Mouse (Mus musculus) small intestine, adult 2 months (tissue): ENCODE data around the gene Chmp4b. TPM values are rescaled to one million over a fixed set of nuclear protein-coding genes. Genes with fewer than 3 reads are reported as not detected.

ENCODE experiments used
- H3K27ac ChIP-seq: fragments of 200-500 bp; 2 replicates; pipeline ENCODE4 v1.5.1; 2012; ENCODE audit warnings: low read depth, low read length, control low read depth, inconsistent platforms; ENCODE audit not compliant: insufficient read depth
- H3K27me3 ChIP-seq: fragments of 200-500 bp; 2 replicates; pipeline ENCODE4 v1.6.1; 2012; ENCODE audit warnings: mild to moderate bottlenecking, moderate library complexity, low read length, inconsistent platforms; ENCODE audit not compliant: control insufficient read depth, insufficient read depth
- H3K36me3 ChIP-seq: fragments of 200-500 bp; 2 replicates; pipeline ENCODE4 v1.6.1; 2012; ENCODE audit warnings: mild to moderate bottlenecking, low read length, control low read depth, inconsistent platforms; ENCODE audit not compliant: control insufficient read depth, insufficient read depth
- H3K4me1 ChIP-seq: fragments of 200-500 bp; 2 replicates; pipeline ENCODE4 v1.6.1; 2012; ENCODE audit warnings: low read length, inconsistent platforms, mixed read lengths; ENCODE audit not compliant: control insufficient read depth, insufficient read depth, insufficient read length
- H3K4me3 ChIP-seq: fragments of 200-500 bp; 2 replicates; pipeline ENCODE4 v1.5.1; 2012; ENCODE audit warnings: low read depth, mild to moderate bottlenecking, control low read depth, inconsistent platforms, low read length, moderate library complexity
- CTCF ChIP-seq: fragments of 200-500 bp; IDR thresholded peaks from 2 replicates; pipeline ENCODE4 v1.5.1; 2012; ENCODE audit warnings: low read depth, mild to moderate bottlenecking, control low read depth, inconsistent platforms, low read length, moderate library complexity, mixed read lengths; ENCODE audit not compliant: insufficient replicate concordance, insufficient read length; ENCODE audit errors: extremely low read depth
- POLR2A ChIP-seq: fragments of 200-500 bp; IDR thresholded peaks from 2 replicates; pipeline ENCODE4 v1.6.1; 2012; ENCODE audit warnings: low read depth, mild to moderate bottlenecking, control low read depth, inconsistent platforms, low read length, moderate library complexity
- WGBS: fragments of 180-500 bp; shearing (Covaris S2); methylation state at CpG from one replicate; pipeline ENCODE4 v1.1.7; 2018; 5-methylcytosine and 5-hydroxymethylcytosine counted together
- polyA plus RNA-seq: library from polyadenylated mRNA; depleted of rRNA; stranded (reverse); fragments of >200 nt; gene quantifications from 2 replicates; pipeline ENCODE4 v1.2.3, GENCODE M21; 2012; rRNA removed

Chmp4b gene
- polyA plus RNA-seq, 1 experiment, result 131 TPM

DNA sequence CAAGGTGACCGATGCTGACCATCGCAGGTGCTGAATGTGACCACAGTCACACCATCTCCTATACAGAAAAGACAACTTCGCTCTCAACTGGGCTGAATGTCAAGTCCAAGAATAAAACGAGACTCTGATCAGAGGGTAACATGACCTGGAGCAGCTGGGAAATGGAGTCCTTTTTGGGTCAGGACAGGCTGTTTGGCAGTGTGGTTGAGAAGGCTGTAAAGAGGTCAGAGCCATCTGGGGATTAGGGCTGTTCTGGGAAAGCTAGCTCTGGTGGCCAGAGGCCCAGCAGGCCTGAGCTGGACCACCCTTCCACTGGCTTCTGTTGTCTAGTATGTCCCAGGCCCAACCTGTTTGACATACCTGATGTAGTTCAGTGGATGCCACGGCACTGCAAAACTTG lies 87.1 kb downstream of the Chmp4b start:
- 89% methylated on average over 5 of the region's 5 CpGs for WGBS
- Histone ChIP-seq H3K36me3 (no peaks in the 10 kb centered on the region), H3K4me1 (no peaks in the 10 kb centered on the region), H3K27me3 (no peaks in the 10 kb centered on the region; the same call in 1 of the 2 replicates), H3K4me3 (no peak overlapping the region), H3K27ac (no peak overlapping the region)
- no peak for TF ChIP-seq CTCF

DNA sequence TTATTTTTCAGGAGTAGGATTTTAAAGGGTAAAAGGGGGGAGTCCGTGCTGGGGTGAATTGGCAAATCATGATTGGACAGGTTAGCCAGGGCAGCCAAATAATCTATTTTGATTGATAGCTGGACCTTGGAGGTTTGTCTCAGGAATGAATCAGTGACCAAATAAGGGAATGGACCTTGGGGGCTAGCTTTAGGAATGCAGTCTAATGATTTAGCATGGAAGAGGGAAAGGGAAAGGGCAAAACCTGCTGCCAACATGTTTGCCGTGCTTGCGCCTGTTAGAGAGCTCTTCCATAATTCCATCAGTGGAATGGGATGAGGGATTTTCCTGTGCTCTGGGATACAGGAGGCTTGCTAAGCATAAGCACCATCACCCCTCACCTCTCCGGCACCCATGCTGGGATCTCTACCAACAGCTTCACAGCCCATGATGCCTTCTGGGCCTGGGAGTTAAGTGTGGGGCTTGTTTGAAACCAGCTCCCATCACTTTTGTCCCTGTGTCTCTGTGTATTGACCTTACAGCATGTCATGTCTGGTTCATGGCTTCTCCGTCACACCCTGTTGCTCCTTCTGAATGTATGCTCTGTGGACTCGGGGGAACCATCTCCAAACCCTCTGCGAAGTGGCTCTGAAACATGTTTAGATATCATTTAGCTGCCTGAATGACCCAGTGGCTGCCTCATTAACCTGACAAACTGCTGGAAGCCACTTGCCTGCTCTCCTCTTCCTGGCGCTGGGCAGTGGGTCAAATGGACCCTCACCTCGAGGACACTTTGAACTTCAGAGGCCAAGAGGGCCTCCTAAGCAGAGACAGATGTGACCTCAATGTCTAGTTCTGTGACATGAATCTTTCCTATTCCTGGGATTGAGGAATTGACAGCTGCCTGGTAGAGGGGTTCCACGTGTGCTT lies 91.7 kb downstream of the Chmp4b start:
- TF ChIP-seq CTCF (no peak), POLR2A (no peak)
- no peak overlapping the region for H3K27ac ChIP-seq
- no peak overlapping the region for H3K4me3 ChIP-seq
- H3K36me3 ChIP-seq, result no peaks in the 10 kb centered on the region
- WGBS, result 75% methylated on average over 10 of the region's 10 CpGs
- H3K27me3 ChIP-seq, result no peaks in the 10 kb centered on the region
- no peaks in the 10 kb centered on the region for H3K4me1 ChIP-seq

DNA sequence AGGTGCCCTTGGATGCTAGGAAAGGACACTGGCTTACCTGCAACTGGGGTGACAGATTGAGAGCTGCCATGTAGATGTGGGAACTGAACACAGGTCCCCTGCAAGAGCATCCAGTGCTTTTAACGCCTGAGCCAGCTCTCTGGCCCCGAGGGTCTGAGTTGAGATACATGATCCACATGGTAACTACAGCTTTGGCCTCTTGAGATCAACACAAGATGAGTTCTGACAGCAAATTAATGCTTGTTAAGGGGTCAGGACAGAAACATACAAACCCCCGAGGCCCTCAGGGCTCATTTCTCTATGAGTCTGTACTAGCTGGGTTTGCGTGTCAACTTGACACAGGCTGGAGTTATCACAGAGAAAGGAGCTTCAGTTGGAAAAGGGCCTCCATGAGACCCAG lies 92.4 kb downstream of the Chmp4b start:
- no peaks in the 10 kb centered on the region for H3K27me3 ChIP-seq
- 79% methylated on average over 4 of the region's 4 CpGs for WGBS

More for the DNA sequence above, 92.4 kb downstream of the Chmp4b start:
- Histone ChIP-seq H3K36me3 (no peaks in the 10 kb centered on the region), H3K4me1 (no peaks in the 10 kb centered on the region), H3K27ac (no peak overlapping the region), H3K4me3 (no peak overlapping the region)
- TF ChIP-seq CTCF (no peak), POLR2A (no peak)

Other genes with a start within 250 kb of the Chmp4b start
- gene Snta1, start 243.6 kb upstream of the Chmp4b start, polyA plus RNA-seq, result 12.0 and 27.5 TPM in 2 replicates
- 3.6 and 9.8 TPM in 2 replicates for gene Cbfa2t2, start 215.2 kb upstream of the Chmp4b start, polyA plus RNA-seq
- 0.32 and 0.47 TPM in 2 replicates for gene 1700003F12Rik, start 104.6 kb upstream of the Chmp4b start, polyA plus RNA-seq
- gene Actl10, start 99.9 kb upstream of the Chmp4b start, polyA plus RNA-seq, result not detected in 2 replicates
- gene Necab3, start 92.8 kb upstream of the Chmp4b start, polyA plus RNA-seq, result 0.24 TPM in 1 of 2 replicates, not detected in the other
- 7.1 and 14.5 TPM in 2 replicates for gene E2f1, start 81.8 kb upstream of the Chmp4b start, polyA plus RNA-seq
- 21.4 and 28.8 TPM in 2 replicates for gene Pxmp4, start 48.0 kb upstream of the Chmp4b start, polyA plus RNA-seq
- 2.6 and 4.7 TPM in 2 replicates for gene Zfp341, start 38.4 kb upstream of the Chmp4b start, polyA plus RNA-seq
- 0.46 and 1.6 TPM in 2 replicates for gene 4930519P11Rik, start 38.3 kb upstream of the Chmp4b start, polyA plus RNA-seq
- gene Gm14214, start 118.3 kb downstream of the Chmp4b start, polyA plus RNA-seq, result not detected in 2 replicates
- gene Raly, start 139.4 kb downstream of the Chmp4b start, polyA plus RNA-seq, result 84.3 and 178 TPM in 2 replicates
- gene a, start 139.7 kb downstream of the Chmp4b start, polyA plus RNA-seq, result 1.2 TPM in 1 of 2 replicates, not detected in the other
- gene Eif2s2, start 241.2 kb downstream of the Chmp4b start, polyA plus RNA-seq, result 1.4 and 2.1 TPM in 2 replicates